Mouse (Mus musculus) hindbrain, embryonic 14.5 days (tissue): ENCODE results near the gene 9130008F23Rik. TPM values are rescaled to one million over a fixed set of nuclear protein-coding genes. Genes with fewer than 3 reads are reported as not detected.

Experiments used
- ATAC-seq: fragments of 200-750 bp; cut with Nextera tagmentation; 2 replicates; pipeline ENCODE4 v1.8.0; 2017; ENCODE audit warnings: moderate number of reproducible peaks, mild to moderate bottlenecking, moderate TSS enrichment, moderate library complexity; ENCODE audit not compliant: low FRiP score
- DNase-seq: peaks from one replicate; pipeline ENCODE4 v3.0.0-alpha.2; 2015; ENCODE audit warnings: low spot score
- H3K27ac ChIP-seq: fragments of 300-500 bp; sonication (generic); 2 replicates; pipeline ENCODE4 v1.5.1; 2014; ENCODE audit warnings: mild to moderate bottlenecking, moderate library complexity
- H3K27me3 ChIP-seq: fragments of 300-500 bp; sonication (generic); 2 replicates; pipeline ENCODE4 v1.6.1; 2014; ENCODE audit warnings: mild to moderate bottlenecking, low read length, mixed read lengths; ENCODE audit not compliant: control insufficient read depth, insufficient read depth
- H3K36me3 ChIP-seq: fragments of 300-500 bp; sonication (generic); replicated peaks from 2 replicates; pipeline ENCODE4 v1.6.1; 2014; ENCODE audit not compliant: control insufficient read depth, insufficient read depth
- H3K4me1 ChIP-seq: fragments of 300-500 bp; sonication (generic); replicated peaks from 2 replicates; pipeline ENCODE4 v1.6.1; 2014; ENCODE audit warnings: antibody characterized with exemption, low read length, mixed read lengths; ENCODE audit not compliant: control insufficient read depth, insufficient read depth
- H3K4me2 ChIP-seq: fragments of 300-500 bp; sonication (generic); replicated peaks from 2 replicates; pipeline ENCODE4 v1.6.1; 2014; ENCODE audit warnings: mild to moderate bottlenecking, moderate library complexity
- H3K4me3 ChIP-seq: fragments of 300-500 bp; sonication (generic); replicated peaks from 2 replicates; pipeline ENCODE4 v1.5.1; 2014; ENCODE audit warnings: mild to moderate bottlenecking, low read length
- H3K9ac ChIP-seq: fragments of 300-500 bp; sonication (generic); 2 replicates; pipeline ENCODE4 v1.6.1; 2014
- H3K9me3 ChIP-seq: fragments of 300-500 bp; sonication (generic); 2 replicates; pipeline ENCODE4 v1.6.1; 2016; ENCODE audit warnings: low read length; ENCODE audit not compliant: control insufficient read depth
- WGBS: fragments of 180-500 bp; shearing (Covaris S2); extraction: QIAGEN DNeasy Blood & Tissue Kit; methylation state at CpG from one replicate; pipeline ENCODE4 v1.1.7; 2014; 5-methylcytosine and 5-hydroxymethylcytosine counted together
- polyA plus RNA-seq: library from polyadenylated mRNA; unstranded; fragments of >200 nt; fragmentation: Nextera tagmentation; extraction: Ambion mirVana; gene quantifications from 2 replicates; pipeline ENCODE4 v1.2.1, GENCODE M21; 2014

9130008F23Rik gene
- polyA plus RNA-seq, 1 experiment from 2014 or later: 0.33 TPM

DNA sequence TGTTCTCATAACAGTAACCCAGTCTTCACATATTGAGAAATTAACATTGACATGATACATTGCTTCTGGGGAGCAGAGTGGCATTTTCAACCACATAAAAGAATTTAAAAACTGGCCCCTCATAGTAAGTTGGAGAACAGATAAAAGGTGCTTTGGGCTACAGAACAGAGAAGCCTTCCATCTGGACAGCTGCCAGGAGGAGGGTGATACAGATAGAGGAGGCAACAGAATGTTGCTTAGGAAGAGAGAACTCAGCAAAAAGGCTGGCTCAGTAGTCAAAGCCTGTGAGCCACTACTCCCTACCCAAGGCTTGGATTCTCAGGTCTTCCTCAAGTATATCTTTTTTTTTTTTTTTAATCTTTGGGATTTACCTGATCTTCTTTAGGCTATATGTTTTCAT is 25.3 kb downstream of the 9130008F23Rik start:
- Histone ChIP-seq H3K9me3 (no peaks in the 10 kb centered on the region), H3K4me2 (no peak overlapping the region), H3K4me3 (no peak overlapping the region), H3K36me3 (no peaks in the 10 kb centered on the region), H3K9ac (no peak overlapping the region), H3K4me1 (no peaks in the 10 kb centered on the region), H3K27ac (no peak overlapping the region), H3K27me3 (no peaks in the 10 kb centered on the region)
- DNase-seq (no peak), ATAC-seq (no peak)

DNA sequence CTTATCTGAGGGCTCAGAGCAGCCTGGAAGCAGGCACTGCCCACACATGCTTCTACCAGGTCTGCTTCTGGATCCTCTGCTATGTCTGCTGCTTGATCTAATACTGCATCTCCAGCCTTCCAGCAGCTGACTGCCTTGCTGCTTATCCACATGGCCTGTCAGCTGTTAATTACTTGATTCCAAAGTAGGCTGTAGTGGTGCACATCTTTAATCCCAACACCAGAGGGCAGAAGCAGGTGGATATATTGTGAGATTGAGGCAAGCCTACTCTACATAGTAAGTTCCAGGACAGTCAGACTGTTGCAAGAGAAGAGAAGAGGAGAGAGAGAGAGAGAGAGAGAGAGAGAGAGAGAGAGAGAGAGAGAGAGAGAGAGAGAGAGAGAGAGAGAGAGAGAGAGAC is 43.1 kb downstream of the 9130008F23Rik start:
- peak; percentile 46; the same call in 1 of the 2 replicates for ATAC-seq

DNA sequence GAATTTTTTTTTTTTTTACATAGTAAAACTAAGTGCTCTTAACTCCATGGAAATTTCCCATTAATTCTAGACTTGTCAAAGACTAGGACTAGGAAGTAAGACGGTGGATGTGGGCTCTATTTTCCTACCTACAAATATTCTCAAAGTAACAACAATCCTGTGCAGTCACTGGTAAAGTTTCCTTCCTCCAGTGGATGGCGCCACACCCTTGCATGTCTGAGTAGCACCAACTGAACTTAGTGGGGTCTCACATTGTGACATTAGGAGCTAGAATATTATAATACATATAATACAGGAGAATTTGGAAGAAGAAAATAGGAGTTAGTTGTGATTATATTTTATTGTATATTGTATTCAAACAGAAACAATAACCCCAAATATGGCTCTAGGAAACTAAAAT is 48.5 kb downstream of the 9130008F23Rik start:
- H3K4me1 ChIP-seq: no peaks in the 10 kb centered on the region
- H3K27ac ChIP-seq: no peak overlapping the region
- DNase-seq: no peak
- H3K9ac ChIP-seq: no peak overlapping the region
- 65% methylated on average over 2 of the region's 2 CpGs for WGBS
- no peaks in the 10 kb centered on the region for H3K27me3 ChIP-seq
- H3K4me2 ChIP-seq: no peak overlapping the region
- no peak for ATAC-seq
- no peaks in the 10 kb centered on the region for H3K9me3 ChIP-seq
- H3K36me3 ChIP-seq: no peaks in the 10 kb centered on the region
- H3K4me3 ChIP-seq: no peak overlapping the region

More for the DNA sequence above, 43.1 kb downstream of the 9130008F23Rik start:
- Histone ChIP-seq H3K9ac (no peak overlapping the region), H3K27ac (no peak overlapping the region), H3K36me3 (no peaks in the 10 kb centered on the region), H3K4me2 (no peak overlapping the region), H3K9me3 (no peaks in the 10 kb centered on the region), H3K4me1 (no peaks in the 10 kb centered on the region), H3K4me3 (no peak overlapping the region), H3K27me3 (no peaks in the 10 kb centered on the region)
- DNase-seq: peak; percentile 28

Other genes with a start within 250 kb of the 9130008F23Rik start
- gene Esp3, start 248.5 kb downstream of the 9130008F23Rik start, polyA plus RNA-seq: not detected in 2 replicates
- not detected in 2 replicates for gene Esp1, start 153.4 kb downstream of the 9130008F23Rik start, polyA plus RNA-seq
- not detected in 2 replicates for gene Crisp2, start 73.6 kb downstream of the 9130008F23Rik start, polyA plus RNA-seq
- gene Rhag, start 69.4 kb downstream of the 9130008F23Rik start, polyA plus RNA-seq: 0.13 and 0.41 TPM in 2 replicates
- gene Glyatl3, start 33.8 kb upstream of the 9130008F23Rik start, polyA plus RNA-seq: not detected in 2 replicates
- gene Mut, start 54.1 kb upstream of the 9130008F23Rik start, polyA plus RNA-seq: 24.4 and 25.0 TPM in 2 replicates
- 9.4 and 13.0 TPM in 2 replicates for gene Cenpq, start 54.5 kb upstream of the 9130008F23Rik start, polyA plus RNA-seq